Mouse (Mus musculus) ES-E14 (cell line): ENCODE measurements at regions not wholly inside any gene's neighbourhood (a gene's known extent, or its start where the extent isn't known, plus 50 kb on each side); places are given as distances from the start of the nearest gene placed in this dataset.

Experiments used
- CHD2 ChIP-seq: IDR thresholded peaks from 2 replicates; pipeline ENCODE4 v1.6.1; 2014; ENCODE audit warnings: mild to moderate bottlenecking, low read depth, low read length, inconsistent platforms
- ZC3H11A ChIP-seq: IDR thresholded peaks from 2 replicates; pipeline ENCODE4 v1.6.1; 2012; ENCODE audit warnings: low read depth, mild to moderate bottlenecking, inconsistent platforms, low read length, borderline replicate concordance

DNA sequence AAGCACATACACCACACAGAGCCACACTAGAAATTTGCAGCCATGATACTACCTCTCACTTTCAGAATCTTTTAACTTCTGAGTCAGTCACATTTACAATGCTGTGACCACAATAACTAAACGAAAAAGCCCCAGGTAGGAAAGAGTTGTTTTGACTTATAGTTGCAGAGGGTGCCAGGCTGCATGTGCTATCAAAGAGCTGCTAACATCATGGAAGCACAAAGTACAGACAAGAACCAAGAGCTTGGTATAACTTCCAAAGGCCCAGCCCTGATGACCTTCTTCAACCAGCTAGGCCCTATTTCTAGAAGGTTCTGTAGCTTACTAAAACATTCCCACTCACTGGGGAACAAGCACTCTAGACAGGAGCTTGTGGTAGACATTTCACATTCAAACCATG, 314.1 kb upstream of the Plxna2 start:
- no peak for TF ChIP-seq CHD2
- no peak for TF ChIP-seq ZC3H11A
